Mouse (Mus musculus) forelimb bud, embryonic 11.5 days (tissue): ENCODE data around the gene Mdga2.

Source experiments
- DNase-seq: peaks from one replicate; pipeline ENCODE4 v3.0.0-alpha.2; 2012; ENCODE audit warnings: low read depth, low spot score

The Mdga2 gene

DNA sequence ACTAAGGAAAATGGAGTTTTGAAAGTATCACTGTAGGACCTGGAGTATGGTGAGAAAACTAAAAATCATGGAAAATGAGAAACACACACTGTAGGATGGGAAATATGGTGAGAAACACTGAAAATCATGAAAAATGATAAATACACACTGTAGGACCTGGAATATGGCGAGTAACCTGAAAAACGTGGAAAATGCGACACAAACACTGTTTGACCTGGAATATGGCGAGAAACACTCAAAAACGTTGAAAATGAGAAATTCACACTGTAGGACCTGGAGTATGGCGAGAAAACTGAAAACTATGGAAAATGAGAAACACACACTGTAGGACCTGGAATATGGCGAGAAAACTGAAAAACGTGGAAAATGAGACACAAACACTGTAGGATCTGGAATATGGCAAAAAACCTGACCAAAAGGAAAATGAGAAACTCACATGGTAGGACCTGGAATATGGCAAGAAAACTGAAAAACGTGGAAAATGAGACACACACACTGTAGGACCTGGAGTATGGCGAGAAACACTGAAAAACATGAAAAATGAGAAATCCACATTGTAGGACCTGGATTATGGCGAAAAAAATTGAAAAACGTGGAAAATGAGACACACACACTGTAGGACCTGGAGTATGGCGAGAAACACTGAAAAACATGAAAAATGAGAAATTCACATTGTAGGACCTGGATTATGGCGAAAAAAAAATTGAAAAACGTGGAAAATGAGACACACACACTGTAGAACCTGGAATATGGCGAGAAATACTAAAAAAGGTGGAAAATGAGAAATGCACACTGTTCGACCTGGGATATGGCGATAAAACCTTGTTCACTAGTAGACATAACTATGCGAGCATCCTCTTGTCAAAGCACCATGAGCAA lies 163.0 kb downstream of the Mdga2 start:
- DNase-seq: peak; percentile 84

DNA sequence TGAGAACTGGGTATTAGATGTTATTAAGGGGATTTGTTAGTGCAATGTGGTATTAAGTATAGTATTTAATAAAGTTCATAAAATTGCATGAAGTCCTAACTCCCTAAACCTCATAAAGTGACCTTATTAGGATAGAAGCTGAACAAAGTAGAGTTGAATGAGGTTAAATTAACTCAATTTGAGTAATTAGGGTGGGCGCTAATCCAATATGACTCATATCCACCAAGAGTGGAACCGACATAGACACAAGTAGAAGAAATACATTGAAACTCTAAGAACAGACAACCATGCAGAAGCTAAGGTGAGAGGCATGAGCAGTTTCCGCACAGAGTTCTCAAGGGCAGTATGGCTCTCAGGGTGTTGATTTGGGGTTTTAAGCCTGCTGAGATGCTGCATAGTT lies 165.7 kb downstream of the Mdga2 start:
- DNase-seq: no peak

DNA sequence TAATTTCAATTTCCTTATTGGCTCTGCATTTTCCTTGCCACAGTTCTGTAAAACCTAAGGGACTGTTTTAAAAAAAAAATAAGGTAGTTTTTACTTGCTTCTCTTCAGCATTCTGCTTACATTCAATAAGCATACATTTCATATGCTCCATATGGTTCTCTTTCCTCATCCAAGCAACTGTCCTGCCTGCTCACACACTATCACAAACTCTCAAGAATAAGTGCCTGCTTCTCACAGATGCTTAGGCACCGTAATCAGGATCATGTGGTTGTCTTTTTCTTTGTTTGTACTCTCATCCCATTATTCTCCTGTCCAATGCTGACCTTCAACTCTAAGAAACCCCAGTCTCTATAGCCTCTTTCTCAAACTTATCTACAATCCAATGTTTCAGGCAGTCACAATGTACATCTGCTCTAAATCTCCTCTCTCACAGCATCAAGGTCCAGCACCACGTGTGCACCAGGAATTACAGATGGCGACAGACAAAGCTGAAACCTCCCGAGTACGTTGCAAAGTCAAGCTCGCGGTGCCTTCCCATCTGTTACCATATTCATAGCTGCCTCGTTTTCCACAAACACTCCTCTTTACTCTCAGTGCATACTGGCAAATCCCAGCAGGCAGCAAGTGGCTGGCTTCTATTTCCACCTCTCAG lies 177.1 kb downstream of the Mdga2 start:
- no peak for DNase-seq

DNA sequence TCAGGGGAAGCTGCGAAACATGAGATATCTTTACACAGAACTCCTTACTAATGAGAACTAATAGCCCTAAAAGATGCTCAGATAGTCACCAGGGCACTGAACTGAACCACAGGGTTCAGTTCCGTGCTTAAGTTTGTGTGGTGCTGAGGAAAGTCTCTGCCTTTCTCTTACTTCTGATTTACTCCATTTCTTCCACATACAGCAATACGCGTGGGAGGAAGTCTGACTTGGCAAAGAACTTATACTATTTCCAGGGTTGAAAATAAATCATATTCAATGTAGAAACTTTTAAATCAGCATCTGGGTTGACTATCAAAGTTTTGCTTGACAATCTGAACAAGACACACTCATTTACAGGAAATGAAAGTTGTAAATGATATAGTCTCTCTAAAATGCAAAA lies 180.5 kb downstream of the Mdga2 start:
- DNase-seq: no peak

DNA sequence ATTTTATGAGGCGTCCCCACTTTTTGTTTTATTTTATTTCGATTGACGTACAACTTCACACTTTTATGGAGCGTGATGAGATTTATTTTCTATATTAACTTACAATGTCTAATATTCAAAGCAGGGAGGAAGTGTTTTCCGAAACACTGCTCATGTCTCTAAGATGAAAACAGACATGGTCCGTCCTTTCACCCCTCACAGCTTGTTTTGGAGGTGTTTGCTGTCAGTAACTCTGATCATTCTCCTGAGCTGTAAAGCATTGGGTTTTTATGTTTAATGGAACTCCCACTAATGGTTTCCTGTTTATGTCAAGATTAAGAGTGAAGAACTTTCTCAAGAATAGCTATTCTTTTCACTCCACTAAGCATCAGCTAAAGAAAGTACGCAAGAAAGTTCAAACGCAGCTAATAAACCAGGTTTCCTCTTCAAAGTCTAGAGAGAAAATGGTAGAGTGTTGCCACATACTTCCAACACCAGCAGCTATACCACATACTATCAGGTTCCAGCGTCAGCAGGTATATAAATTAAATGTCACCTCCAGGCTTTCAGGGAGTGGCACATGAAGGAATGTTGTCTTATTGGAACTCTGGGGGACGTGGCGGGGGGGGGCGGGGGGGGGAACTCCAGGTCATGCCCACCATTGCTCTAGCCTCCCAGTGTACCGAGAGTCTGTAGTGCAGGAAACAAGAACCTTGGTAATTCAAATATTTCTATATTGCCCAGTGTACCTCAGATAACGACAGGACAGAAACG lies 186.7 kb downstream of the Mdga2 start:
- DNase-seq: no peak

DNA sequence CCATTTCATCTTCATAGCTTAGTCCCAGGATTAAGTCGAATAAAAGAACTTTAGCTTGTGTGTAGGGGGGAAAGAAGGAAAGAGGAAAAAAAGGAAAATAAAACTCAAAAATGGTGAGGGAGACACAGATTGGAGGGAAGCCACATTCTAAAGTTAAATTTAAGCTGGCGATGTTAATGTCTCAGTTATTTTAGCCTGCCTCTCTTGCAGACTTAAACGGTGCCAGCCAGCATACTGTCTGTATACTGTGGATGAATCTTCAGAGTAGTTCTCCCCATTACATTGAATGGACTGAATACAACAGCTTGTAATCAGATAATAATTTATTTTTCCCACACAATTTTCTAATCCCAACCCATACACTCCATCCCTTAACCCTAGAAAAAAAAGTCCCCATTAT lies 205.2 kb downstream of the Mdga2 start:
- no peak for DNase-seq

DNA sequence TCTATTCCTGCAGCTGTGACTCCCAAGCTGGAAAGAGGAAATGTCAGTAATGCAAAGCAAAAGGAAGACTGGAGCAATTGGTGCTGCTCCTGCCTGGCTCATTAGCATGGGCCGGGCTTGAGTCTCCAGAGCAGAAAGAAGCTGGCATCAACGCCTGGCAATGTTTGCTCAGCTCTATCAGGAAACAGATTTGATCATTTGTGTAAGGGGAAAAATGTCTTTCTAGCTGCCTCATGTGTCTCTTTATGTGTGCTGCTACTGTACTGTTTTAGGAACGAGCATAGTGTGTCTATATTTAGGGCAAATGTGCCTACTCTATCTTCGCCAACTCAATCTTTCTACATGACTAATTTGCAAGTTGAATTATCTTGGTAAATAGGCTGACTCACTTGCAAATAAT lies 211.0 kb downstream of the Mdga2 start:
- no peak for DNase-seq

DNA sequence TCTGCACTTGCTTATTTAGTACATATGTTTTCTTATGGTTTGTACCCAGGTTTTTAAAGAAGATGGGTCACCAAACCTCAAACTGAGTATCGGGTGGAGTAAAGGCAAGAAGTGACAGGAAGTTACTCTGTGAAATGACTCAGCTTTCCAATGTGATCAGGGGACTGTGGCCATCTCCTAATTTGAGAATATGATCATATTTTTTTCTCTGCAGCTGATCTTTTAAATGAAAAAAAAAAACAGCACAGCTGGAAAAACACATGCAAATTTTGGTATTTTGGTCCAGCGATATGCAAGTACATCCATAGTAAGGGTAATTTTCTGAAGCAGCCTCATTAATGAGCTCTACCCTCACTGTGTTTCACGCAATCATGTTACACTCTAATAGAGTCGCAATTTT lies 212.0 kb downstream of the Mdga2 start:
- no peak for DNase-seq

DNA sequence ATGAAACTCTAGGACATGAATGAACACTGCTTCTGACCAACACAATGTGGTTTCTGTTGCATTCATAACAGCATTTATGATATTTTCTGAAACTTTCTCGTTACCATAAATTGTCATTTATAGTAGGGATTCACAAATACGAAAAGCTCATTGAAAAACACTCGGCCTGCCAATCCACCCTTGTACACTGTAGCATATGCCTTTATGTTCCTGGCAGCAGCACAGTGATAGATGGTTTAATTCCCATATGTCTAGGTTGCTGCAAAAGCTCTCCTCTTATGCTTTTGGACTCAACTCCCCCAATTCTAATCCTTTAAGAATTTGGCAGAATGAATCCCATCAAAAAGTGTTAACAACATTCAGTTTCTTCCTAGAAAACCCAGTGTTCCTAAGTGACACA lies 213.2 kb downstream of the Mdga2 start:
- no peak for DNase-seq

DNA sequence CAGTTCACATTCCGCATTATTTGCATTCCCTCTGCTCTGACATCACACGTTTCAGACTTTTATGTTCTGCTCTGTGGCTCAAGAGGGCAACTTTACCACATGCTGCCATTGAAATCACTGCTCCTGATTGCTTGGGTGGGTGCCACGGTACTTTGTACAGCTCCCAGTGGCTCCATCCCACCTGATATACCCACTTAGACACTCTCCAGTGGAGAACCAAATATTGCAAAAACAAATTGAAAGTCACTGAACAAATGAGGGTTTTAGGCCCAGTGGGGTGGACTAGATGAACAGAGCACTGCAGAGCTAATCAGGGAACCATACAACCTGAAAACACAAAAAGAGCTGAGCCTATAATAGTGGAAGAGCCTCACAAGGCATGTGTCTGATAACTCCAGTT lies 268.2 kb downstream of the Mdga2 start:
- no peak for DNase-seq

DNA sequence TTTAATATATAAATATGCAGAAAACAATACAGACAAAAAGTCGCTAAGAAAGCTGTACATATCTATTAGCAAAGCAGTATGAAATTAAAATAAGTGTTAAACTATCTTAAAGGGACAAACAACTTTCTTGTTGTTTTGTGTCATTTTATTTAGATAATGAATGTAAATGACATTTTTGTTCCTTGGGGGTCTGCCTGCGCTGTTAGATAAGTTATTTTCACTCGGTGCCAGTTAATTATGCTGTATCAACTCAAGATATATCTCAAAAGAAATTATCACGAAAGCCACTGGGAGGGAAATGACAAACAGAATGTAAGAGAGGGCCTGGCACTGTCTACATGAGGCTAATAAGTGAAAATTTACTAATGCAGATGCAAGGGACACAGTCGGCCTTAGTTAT lies 306.6 kb downstream of the Mdga2 start:
- DNase-seq: no peak

DNA sequence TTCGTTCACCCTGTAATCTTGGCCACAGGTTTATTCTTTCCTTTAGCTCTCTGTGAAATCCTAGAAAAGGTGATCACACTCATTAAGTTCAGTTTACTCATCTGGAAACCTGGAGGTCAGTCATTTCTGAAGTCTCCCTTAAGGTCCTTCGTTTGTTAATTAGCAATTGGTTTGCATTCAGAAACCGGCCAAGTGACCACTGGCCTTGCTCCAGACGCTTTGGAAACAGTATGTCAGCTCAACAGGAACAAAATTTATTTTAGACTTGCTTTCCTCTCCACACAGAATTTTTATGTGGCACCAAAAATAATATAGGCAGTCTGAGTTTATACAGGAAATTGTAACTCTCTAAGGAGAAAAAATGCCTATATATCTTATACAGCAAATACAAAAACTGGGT lies 323.0 kb downstream of the Mdga2 start:
- DNase-seq: no peak

DNA sequence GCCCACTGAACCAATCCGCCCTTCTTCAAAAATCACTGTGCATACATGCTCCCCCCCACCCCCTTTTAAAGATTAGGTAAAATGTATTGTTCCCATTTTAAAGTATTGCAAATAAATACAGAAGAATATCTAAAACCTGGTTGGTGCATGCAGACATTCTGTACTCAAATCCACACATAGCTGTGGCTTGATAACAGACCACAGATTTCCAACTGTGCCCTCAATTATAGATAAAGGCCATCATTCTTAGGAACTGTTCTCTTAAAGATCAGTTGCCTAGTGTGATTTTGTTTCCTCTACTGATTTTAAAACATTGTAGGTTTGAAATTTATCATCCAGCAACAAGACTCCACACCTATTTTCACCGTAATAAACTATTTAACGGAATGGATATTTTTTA lies 325.6 kb downstream of the Mdga2 start:
- DNase-seq: no peak

DNA sequence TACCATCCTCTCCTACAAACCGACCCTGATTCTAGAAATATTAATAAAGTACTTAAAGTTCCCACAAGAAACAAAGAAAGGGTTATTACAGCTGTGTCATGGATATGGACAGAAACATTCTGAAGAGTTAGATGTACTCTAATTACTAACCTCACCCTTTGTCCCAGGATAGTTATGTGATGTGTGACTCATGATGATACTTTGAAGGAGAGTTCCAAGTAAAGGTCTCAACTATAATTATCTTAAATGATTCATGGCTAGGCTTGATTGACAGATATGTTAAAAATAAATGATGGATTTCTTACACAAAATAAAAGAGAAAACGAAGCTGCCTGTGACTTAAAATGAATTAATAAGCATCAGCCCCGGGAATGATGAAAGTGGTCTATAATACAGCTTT lies 332.1 kb downstream of the Mdga2 start:
- no peak for DNase-seq

DNA sequence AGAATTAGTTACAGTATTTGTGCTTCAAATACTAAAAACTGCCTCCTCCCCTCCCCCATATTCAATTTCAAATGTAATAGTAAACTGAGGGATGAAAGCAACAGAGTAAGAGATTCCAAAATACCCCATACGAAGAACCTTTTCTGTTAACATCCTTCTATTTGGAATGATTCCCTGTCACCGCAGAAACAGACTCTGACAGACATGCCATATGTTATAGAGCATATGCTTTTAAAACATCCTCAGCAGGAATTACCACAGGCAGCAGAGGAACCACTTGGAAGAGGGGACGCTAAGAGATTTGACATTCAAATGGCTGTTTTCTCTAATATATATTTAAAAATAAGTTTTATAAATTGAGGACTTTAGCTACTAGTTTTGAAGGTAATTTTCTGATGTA lies 333.1 kb downstream of the Mdga2 start:
- no peak for DNase-seq

DNA sequence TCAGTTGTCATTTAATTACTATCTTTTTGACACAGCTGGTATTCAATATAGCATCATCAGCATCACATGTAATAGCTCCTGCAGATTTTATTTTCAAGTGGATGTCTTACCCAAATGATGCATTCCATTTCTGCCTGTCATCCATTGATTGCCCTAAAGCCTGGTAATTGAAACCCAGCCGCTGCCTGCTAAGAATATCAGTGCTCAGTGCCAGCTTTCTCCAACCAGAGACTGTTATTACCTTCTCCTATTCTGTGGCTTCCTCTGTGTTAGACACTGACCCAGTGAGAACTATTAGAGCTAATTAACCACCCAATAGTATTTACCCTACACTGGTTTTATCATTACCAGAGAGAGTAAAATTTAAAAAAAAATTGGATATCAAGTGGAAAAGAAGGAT lies 333.7 kb downstream of the Mdga2 start:
- no peak for DNase-seq

DNA sequence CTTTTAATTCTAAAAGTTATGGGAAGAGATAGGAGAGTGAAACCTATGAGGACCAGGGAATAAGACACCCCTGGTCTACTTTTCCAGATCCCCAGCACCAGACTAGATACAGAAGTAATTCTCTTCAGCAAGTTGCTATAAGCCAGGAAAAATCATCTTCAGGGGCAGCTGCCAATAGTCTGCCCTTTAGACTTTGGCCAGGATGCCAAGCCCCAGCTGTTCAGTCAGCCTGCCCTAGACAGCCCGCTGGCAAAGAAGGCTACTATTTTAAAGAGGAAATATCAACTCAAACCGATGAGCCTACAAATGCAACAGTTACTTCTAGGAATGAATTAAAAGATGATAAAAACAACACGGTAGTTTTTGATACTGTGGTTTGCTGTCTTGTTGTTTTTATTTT lies 356.1 kb downstream of the Mdga2 start:
- no peak for DNase-seq

DNA sequence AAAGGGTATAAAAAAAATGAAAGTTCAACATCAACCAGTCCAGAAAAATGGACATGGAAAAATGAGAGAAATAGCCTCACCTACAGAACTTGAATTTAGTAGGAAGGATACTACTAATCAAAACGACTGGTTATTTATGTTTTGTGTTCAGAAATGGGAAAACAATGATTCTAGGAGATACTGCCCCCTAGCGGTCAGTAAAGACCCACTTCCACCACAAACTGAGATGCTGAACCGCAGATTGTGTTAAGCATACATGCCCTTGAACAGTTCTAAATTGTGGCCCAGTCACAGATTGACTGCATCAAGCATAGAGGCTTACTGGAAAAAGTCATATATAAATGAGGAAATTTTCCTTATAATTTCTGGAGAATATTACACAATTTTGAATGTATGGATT lies 369.2 kb downstream of the Mdga2 start:
- DNase-seq: peak; percentile 29

DNA sequence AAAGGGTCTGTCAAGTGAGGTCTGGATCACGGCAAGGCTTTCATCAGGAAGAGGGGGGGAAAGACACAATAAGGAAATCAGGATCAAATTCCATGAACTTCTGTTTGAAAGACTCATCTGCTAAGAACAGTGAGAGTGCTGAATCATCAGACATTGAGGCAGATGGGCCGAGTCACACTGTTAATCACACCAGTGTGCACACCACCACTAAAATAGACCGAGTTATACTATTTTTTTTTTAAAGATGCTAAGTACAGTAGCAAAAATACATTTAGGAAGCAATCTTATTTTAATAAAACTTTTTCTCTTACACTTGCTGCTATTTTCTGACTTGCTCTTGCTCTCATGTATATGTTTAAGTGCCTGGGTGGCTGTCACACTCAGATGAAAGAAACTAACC lies 382.0 kb downstream of the Mdga2 start:
- no peak for DNase-seq

DNA sequence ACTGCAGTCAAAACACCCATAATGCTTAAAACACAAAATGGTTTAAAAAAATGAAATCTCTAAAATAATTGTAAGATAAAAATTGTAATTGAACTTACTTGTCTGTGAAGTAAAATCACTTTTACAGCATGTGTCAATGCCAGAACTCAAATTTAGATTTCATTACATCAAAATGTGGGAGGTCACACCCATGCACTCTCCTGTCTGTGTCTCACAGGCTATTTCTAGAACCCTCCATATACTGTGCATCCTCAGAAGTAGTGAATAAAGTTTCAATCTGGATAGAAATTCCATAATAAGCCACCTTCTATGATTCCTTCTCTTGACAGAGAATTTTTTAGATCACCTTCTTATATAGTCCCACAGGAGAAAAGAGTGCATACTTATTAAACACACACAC lies 466.7 kb downstream of the Mdga2 start:
- DNase-seq: no peak

DNA sequence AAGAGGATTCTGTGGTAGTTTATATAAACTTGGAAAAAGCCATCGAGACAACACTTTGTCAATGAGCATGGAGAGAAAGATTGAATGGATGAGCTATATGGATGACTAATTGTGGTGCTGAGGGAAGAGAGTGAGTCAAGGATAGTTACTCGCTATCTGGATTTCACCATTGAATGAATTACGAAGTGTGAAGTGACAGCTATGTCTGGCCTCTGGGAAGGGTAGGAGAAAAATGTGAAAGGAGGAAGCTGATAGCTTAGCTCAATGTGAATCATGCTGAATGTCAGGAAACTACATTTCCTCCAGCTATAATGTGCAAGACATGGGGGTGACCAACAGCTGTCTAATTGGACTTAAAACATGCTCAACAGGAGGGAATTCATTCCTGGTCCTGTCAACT lies 487.8 kb downstream of the Mdga2 start:
- DNase-seq: no peak

DNA sequence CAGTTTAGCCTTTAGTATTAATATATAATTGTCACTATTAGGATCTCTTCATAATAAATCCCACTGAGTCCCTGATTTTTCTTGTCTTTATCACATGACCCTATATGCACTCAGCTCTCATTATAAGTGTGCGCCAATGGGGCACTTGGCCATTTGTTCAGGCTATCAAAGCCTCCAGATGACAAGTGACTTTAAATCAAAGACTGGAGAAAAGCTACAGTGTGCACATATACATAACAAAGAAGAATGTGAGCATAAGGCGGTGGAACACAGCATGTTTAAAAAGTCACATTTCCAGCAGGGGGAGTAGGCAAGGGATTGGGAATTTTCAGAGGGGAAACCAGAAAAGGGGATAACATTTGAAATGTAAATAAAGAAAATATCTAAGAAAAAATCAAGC lies 497.9 kb downstream of the Mdga2 start:
- DNase-seq: no peak

DNA sequence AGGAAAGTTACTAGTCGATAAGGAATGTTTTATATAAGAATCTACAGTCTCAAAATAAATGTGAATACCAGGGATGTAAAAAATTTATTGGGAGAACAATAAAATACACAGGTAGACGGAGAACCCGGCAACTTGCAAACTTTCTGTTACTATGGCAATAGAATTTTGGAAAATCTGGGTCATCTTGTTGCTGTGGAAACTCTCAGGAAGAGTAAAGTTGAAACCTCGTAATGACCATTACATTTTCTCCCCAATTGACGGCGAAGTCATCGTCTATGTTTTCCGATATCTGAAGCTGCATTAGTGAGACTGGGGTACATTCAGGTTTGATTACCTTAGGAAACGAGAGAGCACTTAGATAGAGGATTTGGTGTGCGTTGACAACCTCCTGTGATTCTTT lies 514.0 kb downstream of the Mdga2 start:
- DNase-seq: no peak
